Mouse (Mus musculus) CD4-positive helper T cell, adult 2 months (primary cell): Measurements from ENCODE around the gene Tmem189.
"Not testable (repeated sequence)": the region's sequence is repeated elsewhere in the genome, so short reads cannot be mapped to it uniquely, and the experiment has no call there.

Experiments used
- DNase-seq: peaks from one replicate; pipeline ENCODE4 v3.0.0-alpha.2; 2012; ENCODE audit warnings: low read depth, missing footprints, low spot score

The Tmem189 gene

GRCm38 (mm10) chr2:167622352-167622751 lies 67.3 kb downstream of the Tmem189 start:
- no peak for DNase-seq

GRCm38 (mm10) chr2:167621255-167622087 lies 68.2 kb downstream of the Tmem189 start:
- peak; percentile 59 for DNase-seq

- no peak for DNase-seq
Measured at GRCm38 (mm10) chr2:167617472-167617871, 72.2 kb downstream of the Tmem189 start.

- DNase-seq = no peak
Measured at GRCm38 (mm10) chr2:167617034-167617433, 72.6 kb downstream of the Tmem189 start.

- DNase-seq = not testable (repeated sequence)
Measured at GRCm38 (mm10) chr2:167613335-167613734, 76.3 kb downstream of the Tmem189 start.

DNA sequence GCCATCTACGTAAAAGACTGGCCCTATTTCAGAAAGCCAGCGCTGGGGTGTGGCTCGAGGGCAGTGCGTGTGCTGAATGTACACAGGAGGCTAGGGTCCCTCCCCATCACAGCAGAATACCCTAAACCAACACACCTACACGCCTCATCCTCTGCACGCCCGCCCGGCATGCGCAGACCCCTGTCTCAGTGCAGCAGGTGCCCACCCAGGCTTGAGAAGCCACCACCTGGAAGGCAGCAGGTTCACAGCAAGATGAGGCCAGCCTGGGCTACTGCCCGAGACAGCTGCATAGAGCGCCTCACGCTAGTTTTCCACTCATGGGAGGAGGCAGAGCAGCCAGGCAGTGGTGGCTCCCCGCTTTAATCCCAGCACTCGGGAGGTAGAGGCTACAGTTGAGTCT lies 77.5 kb downstream of the Tmem189 start:
- DNase-seq = no peak

- DNase-seq = no peak
Measured at GRCm38 (mm10) chr2:167611287-167611686, 78.3 kb downstream of the Tmem189 start.

GRCm38 (mm10) chr2:167606745-167607123 lies 82.9 kb downstream of the Tmem189 start:
- no peak for DNase-seq

DNA sequence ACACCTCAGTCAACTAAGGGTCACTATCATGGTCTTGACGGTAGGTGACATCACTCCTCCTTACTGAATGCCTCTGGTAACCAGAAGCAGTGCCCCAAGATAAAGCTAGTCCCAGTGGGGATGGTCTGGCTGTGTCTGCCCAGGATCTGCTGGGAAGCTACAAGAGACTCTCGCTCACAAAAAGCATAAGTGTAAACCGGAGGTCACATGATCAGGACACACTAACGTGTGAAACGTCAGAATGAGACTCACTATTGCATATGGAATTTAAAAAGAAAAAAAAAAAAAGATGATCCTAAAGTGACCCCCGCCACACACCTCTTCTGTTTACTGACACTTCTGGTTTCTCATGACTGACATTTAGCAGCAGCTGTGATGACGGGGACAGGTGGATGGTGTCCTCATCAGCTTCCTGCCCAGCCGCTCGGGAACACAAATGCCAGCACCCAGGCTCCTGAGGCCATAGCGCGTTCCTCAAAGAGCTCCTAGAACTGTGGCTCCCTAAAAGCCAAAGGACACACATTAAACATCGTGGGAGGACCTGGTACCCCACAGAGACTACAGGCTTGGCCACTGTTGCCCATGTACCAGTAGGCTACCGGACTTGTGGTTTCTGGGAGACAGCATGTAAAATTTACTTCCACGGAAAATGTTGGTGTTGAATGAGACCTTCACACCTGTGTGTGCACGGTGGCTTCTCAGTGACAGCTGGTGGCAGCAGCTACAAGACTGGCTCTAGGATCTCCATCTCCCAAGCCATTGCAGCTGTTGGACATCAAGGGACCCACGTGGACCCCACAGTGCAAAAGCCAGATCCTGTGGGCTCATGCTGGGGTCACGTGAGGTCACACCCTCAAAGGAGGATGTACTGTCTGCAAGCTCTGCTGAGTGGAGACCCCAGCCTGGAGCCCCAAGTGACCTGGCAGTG lies 83.5 kb downstream of the Tmem189 start:
- DNase-seq = no peak

GRCm38 (mm10) chr2:167605178-167605794 lies 84.3 kb downstream of the Tmem189 start:
- DNase-seq = peak; percentile 80

DNA sequence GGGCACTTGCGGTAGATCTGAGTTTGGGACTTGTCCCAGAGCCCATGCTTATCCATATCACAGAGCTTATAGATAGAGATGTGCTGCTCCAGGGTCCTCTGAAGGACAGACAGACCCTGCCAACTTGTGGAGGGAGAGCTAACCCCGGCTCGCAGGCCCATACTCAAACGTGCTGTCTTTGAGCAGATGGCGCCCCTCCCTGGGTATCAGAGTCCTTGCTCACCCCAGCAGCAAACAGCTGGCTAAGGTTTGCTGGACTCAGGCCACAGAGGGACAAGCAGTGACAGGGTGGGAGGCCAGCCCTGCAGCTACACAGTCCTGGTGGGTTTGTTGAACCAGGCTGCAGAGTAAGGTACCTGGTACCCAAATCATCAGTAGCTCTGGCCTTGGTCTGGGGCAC lies 86.6 kb downstream of the Tmem189 start:
- no peak for DNase-seq

DNA sequence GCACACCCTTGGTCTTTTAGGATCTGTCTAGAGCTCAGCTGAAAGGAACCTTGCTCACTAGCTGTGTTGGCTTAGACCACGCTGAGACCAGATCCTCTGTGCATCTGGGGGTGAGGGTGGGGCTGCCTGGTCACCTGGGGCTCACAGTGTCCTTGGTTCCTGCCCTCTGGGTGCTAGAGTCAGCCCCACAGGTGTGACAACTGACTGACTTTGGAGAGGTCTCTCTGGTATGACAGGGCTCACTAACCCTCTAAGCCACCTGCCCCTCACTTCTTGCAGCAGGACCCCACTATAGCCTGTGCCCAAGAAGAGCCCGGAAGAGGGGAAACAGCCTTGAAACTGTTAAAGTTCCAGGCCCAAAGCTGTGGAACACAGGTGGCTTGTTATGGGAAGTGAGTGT lies 87.3 kb downstream of the Tmem189 start:
- no peak for DNase-seq

DNA sequence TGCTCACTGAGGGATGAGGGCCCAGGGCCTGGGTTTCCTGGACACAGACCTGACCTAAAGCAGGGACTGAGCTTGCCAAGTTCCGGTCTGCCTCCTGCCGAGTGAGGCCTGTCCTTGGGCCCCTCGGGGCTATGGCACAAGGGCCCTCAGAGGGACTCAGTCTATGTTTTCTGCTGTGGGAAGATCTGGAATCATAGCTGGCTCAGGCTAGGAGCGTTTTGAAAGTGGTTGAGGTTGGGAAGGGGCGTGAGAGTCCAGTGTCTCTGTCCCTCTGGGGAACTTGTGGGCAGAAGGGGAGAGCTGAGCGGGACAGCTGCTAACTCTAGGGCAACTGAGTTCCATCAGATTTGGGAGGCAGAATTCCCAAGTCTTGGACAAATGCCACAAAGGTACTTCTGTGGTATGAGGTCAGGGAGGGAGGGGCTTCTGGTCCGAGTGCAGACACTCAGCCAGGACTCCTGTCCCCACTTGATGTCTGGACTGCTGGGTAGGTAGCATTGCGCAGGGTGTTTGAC lies 89.1 kb downstream of the Tmem189 start:
- no peak for DNase-seq

- no peak for DNase-seq
Measured at GRCm38 (mm10) chr2:167599917-167600316, 89.7 kb downstream of the Tmem189 start.

- DNase-seq = no peak
Measured at GRCm38 (mm10) chr2:167599195-167599594, 90.4 kb downstream of the Tmem189 start.

GRCm38 (mm10) chr2:167597492-167598186 lies 92.0 kb downstream of the Tmem189 start:
- no peak for DNase-seq

- no peak for DNase-seq
Measured at GRCm38 (mm10) chr2:167596726-167597491, 92.7 kb downstream of the Tmem189 start.

GRCm38 (mm10) chr2:167596262-167596661 lies 93.4 kb downstream of the Tmem189 start:
- no peak for DNase-seq

DNA sequence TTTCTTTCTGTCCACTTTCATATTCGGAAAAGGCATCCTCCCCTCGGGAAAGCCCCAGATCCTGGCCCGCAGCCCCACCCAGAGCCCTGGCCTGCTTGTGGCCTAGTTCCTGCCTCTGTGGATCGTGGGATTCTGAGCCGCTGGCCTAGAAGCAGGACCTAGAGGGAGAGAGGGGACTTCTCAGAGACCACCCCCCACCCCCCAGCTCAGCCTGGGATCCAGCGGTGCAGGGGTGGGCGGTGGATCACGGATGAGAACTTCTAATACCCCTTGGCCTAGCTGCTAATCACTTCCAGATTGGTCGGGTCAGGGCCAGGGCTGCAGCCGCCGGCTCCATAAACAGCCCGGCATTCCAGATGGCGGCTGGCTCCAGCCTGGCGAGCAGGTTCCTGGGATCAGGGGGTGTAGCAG lies 93.9 kb downstream of the Tmem189 start:
- DNase-seq = no peak

GRCm38 (mm10) chr2:167594444-167594934 lies 95.1 kb downstream of the Tmem189 start:
- DNase-seq = no peak
